Mouse (Mus musculus): ENCODE results near the gene Lhx2. TPM values are rescaled to one million over a fixed set of nuclear protein-coding genes. Genes with fewer than 3 reads are reported as not detected.

Lhx2 gene
- polyA plus RNA-seq, 1 experiment, result not detected

DNA sequence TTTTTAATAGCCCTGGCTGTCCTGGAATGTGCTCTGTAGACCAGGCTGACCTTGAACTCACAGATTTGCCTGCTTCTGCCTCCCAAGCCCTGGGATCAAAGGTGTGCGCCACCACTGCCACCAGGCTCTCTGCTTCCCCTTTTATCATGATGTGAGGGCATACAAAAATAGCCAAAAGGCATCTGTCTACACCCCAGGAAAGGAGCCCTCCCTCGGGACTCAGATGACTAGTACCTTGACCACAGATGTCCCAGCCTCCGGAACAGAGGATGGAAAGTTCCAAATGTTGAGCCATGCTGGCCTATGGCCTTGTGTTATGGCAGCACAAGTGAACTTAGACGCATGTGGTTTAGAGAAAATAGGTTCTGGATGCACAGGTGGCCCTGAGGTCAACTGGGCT is 66.3 kb downstream of the Lhx2 start:
- TF ChIP-seq GATA1 (IDR thresholded peaks at IDR 0.05; ENCODE audit: low read length), result no peak

GRCm38 (mm10) chr2:38409309-38409708 is 70.2 kb downstream of the Lhx2 start:
- no peak for TF ChIP-seq GATA1 (IDR thresholded peaks at IDR 0.05; ENCODE audit: low read length)

DNA sequence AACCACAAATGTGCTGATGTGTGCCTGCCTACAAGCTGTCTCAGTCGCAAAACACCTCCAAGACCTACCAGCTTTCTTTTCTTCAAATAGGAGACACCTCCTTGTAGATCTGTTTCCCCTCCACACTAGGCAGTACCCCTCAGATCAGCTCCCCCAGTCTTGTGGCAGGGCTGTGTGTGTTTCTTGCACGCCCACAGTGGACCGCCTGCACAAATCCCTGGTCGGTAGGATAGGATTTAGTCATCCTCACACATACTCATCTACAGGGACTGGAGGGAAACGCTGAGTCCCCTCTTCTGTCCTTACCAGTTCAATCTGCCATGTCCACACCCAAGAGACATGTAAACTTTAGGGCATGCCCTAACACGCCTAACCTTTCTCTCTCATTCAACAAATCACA is 71.1 kb downstream of the Lhx2 start:
- TF ChIP-seq GATA1 (IDR thresholded peaks at IDR 0.05; ENCODE audit: low read length), result no peak

DNA sequence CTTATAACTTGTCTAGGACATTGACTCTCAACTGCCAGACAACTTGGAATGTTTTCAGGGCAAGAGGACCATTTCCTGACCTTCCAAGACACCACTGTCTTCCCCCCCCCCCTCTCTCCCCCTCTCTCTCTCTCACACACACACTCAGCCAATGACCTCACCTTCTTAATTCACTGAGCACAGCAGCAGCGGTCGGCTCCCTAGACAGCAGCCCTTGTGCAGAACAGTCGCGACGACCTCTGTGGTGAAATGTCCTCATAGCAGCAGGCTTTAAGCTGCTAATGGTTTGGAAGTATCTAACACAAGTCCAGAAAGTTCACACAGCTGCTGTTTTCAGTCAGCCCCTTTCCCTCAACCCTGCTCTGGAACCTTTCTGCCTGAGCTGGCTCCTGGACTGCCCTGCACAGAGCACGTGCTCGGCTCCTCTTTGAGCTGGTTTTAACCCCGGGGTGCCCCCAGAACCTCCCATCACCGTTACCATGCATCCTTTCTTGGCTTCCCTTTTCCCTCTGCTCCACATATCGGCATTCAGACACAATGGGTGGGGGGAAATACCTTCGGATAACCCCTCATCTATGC is 73.6 kb downstream of the Lhx2 start:
- no peak for TF ChIP-seq GATA1 (IDR thresholded peaks at IDR 0.05; ENCODE audit: low read length)

DNA sequence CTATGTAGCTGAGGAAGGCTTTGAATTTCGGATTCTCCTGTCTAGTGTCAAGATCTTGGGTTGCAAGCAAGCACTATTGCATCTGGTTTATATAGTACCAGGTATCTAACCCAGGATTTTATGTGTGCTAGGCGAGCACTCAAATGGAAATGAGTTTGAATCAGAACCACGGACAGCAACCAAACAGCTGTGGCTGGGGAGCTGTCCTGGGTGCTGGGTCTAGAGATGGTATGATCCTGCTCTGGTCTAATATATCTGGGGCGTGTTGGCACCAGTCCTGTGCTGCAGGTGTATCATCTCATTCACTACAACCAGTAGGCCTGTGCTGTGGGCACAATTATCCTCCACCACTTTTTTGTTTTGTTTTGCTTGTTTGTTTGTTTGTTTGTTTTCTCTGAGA is 78.9 kb downstream of the Lhx2 start:
- TF ChIP-seq GATA1 (IDR thresholded peaks at IDR 0.05; ENCODE audit: low read length), result no peak

Other genes with a start within 250 kb of the Lhx2 start
- 48.0 and 55.0 TPM in 2 replicates for gene Dennd1a, start 51.9 kb upstream of the Lhx2 start, polyA plus RNA-seq (2012)
- 92.8 and 93.4 TPM in 2 replicates for gene Nek6, start 172.4 kb downstream of the Lhx2 start, polyA plus RNA-seq (2012)

Measured in G1E-ER4 (cell line).